Mouse (Mus musculus) gonadal fat pad, adult 2 months (tissue): ENCODE results near the gene Mrps18c. TPM values are rescaled to one million over a fixed set of nuclear protein-coding genes. Genes with fewer than 3 reads are reported as not detected.

ENCODE experiments used
- DNase-seq: peaks from one replicate; pipeline ENCODE4 v3.0.0-alpha.2; 2012; ENCODE audit warnings: low read depth
- polyA plus RNA-seq: library from polyadenylated mRNA; depleted of rRNA; stranded (reverse); fragments of >200 nt; gene quantifications from 2 replicates; pipeline ENCODE4 v1.2.3, GENCODE M21; 2012; rRNA removed

Gene Mrps18c
- 17.6 and 21.1 TPM in 2 replicates for polyA plus RNA-seq

DNA sequence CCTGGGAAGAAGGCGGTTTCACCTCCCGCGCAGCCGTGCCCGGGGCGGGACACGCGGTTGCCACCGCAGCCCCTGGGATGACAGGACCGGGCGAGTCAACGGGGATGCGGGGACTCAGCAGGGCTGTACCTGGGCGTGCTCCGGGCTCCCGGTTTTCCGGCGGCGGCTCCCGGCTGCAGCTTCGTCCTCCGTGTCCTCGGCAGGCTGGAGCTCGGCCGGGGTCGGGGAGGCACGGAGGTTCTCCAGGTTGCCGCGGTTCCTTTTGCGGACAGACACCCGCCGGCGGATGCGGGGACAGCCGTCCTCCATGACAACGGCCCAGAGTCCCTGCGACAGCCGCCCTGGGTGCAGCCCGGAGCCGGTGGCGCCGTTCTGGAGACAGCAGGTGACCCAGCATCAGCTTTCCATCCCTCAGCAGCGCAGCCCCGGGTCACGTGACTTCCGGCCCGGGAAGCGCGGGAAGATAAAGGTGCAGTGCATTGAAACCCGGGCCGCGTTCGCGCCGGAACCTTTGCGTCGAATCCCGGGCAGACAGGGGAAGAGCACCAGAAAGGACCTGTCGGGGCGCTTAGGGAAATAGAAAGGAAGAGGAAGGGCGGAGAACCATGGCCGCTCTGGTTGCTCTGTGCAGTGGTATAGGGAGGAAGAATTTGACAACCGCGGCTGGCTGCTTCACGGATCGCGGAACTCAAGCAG, at the start of gene Mrps18c, which contains the start of gene Helq:
TSS of gene Mrps18c (plus strand) at position 463 of the 696 bp plus-strand sequence.
TSS of gene Helq (minus strand) at position 434 of the 696 bp plus-strand sequence.
- DNase-seq = peak; percentile 50

DNA sequence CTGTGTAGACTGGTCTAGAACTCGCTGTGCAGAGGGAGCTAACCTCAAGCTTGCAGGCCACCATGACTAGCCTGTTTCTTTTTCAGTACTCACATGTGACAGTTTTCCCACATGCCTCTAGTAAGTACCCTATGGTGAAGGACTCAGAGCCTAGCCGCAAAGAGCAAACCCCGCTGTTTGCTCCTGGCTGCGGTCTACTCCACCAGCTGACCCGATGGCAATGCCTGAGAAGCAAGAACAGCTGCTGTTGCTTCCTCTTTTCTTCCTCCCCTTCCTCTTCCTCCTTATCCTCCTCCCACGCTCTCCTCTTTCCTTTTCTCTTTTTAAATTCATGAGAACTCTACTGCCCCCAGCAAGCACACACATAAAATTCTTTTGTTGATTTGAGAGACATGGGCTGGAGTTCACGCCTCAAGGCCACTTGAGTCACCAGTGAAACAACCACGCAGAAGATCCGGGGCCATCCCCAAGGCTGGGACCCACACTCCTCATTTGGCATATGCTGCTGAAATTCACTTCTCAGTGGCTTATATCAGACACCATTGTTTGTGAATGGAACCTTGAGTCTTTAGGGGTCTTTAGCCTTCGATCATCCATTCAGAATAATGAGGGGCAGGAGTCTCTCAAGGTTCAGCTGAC, 47.7 kb upstream of the Mrps18c start:
- DNase-seq = no peak

DNA sequence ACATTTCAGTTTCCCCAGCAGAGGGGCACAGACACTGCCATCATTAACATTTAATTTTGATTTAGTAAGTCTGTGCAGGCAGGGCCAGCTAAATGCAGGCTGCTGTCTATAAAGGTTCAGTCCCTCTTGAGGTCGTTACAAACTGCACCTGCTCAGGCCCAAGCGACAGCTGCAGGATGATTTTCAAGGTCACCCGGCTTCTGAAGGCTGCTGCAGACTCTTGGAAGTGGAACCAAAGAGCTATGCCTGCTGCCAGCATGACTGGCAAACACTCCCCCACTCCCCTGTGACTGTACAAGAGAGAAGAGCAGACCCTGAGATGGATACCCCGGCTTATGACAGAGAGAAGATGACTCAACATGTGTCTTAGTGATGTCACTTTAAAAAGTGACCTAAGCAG, 46.8 kb upstream of the Mrps18c start:
- no peak for DNase-seq

DNA sequence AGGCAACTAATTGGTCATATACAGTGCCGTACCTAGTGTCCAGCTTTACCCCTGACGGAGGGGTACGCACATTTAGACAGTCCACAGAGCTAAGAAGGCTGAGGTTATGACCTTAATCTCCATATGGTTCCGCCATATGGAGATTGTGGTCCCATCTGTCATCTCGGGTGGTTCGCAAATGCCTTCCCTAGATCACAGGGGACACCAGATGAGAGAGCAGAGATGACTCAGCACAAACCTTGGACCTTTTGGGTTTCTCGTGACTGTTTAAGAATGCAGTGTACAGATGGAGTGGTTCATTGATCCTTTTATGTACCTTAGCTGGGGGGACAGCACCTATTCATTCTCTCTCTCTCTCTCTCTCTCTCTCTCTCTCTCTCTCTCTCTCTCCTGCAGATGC, 45.0 kb upstream of the Mrps18c start:
- no peak for DNase-seq

DNA sequence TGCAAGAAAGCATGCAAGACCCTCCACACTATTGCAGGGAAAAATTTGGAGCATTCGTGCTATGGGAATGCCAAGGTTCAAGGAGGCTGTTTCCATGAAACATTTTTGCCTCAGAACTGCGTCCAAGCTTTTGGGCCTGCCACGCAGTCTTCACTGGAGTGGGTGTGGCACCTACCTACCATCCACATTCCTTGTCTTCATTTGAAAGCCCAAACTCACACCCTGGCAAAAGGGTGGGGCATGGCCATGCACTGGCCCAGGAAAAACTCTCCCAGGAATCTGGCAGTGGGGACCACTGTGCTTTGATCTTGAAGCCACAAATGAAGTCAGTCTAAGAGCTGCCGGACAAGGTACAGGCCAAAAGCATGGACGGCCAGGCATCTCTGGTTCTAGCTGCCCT, 40.3 kb upstream of the Mrps18c start:
- DNase-seq = no peak

DNA sequence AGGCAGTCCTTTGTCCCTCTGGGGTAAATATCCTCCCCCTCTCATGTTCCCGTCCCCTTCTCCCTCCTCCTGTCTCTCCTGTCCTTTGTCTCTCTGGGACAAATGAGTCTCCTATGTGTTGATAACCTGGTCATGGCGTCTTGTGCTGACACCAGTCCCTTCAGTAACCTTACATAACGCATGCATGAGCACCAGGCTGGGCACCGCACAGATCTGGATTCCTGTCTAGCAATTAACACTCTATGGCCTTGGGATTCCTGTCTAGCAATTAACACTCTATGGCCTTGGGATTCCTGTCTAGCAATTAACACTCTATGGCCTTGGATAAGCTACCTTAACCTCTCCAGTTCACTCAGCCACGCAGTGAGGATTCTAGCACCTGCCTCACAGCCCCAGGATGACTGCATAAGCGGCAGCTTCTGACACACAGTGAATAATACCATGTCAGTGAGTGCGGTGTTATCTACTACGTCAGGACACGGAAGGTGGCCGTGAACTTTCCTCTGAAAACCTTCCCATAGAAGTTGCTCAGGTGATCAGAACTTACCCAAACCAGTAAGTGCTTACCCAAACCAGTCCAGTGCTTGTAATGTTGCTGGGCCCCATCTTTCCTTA, 38.3 kb upstream of the Mrps18c start:
- no peak for DNase-seq

DNA sequence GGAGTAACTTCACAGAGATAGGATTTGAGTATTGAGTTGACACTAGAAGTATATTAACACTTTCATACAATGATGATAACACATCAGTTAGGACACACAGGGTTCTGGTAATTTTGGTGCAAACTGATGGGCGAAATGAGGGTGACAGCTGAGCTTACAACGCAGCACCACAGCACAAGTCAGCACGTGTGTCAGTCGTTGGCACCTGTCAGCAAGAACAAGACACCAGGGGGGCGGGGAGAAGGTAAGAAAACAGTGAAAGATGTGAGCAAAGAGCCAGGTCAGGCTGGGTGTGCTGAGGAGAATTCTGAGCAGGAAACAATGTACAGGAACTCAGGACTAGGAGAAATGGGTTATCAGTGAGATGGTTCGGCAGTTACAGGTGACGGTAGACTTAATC, 36.7 kb upstream of the Mrps18c start:
- no peak for DNase-seq

DNA sequence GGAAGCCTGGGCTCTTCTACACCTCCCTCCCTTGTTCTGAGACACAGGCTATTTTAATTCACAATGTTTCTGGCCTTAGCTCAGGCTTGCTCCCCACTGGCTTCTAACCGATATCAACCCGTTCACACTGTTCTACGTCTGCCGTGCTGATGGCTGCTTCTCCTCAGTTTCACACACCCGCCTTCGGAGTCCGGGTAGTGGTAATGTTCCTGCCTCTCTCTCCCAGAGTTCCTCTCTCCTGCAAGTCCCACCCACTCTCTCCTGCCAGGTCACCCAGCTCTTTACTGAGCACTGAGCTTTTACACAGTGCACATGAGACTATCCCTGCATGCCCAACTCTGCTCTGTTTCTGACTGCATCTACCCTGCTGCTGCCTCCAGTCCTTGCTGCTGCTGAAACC, 32.4 kb upstream of the Mrps18c start:
- no peak for DNase-seq

DNA sequence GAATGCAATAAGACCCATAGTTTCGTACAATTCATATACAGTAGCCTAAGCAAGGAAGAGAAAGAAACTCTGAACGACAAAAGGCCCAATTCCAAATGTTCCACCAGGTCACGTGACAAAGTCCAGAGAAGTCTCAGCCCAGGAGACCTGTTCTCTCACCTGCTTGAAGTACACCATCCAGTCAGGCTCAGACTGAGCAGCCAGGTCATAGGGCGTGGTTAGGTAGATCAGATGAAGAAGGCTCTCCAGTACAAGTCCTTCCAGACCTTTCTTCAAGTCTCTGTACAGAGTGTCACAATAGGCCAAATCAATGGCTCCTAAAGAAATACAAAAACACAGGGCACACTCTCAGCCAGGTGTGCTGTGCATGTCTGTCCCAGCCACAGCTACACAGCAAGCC, 26.9 kb upstream of the Mrps18c start:
- no peak for DNase-seq

DNA sequence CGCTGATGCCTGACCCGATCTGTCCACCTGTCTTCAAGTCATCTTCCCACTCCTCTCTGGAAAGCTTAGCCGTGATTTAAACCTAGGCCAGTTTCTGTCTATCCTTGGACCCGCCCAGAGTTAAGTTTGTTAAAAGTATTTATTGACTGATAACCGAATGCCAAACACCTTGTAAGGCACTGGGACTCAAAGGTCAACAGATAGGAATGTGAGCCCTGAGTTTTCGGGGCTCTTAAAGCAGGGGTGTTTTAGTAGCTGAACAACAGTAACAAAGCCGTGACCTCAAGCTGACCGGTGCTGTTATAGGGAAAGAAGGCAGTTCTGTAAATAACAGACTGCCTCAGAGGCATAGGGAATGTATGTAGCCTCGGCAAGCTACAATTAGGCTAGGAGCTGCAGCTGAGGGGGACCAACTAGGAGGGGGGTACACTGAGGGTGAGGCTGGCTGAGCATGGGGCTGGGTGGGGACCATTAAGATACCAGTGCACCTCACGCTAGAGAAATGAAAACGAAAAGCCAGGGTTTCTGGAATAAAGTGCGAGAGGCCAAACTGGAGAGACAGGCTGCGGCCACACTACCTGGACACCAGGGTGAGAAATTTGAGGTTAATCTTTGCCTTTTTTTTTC, 22.5 kb upstream of the Mrps18c start:
- no peak for DNase-seq

DNA sequence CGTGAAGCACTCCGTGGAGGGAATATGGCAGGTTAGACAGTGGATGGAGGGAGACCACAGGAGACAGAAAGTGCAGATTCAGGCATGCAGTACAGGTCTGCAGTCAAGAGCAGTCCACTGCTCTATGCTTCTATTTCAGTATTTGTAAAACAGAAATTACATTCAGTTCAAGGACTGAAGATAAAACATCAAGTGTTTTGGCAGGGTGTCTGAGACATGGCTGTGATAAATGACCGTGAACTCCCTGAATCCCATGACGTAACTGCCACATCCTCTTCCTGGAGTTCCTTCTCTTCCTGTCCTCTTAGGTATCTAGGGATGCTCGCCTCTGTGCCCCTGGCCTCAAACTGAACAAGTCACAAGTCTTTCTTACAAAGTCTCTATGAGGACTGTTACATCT, 21.5 kb upstream of the Mrps18c start:
- no peak for DNase-seq

DNA sequence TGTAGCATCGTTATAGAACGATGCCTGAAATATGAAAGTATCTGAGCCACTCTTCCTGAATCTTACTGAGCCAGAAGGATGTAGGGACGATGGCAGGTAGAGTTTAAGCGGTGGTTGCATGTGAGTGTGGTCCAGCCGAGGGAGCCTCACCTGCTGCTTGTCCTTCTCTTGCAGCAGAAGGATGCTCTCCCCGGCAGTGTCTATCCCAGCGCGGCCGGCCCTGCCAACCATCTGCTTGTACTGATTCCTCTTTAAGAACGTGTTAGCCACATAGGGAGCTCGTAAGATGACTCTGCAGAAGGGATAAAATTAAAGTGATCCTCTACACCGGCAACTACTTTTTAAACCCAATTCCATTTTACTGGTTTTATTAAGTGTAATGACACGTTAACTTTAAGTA, 19.4 kb upstream of the Mrps18c start:
- DNase-seq = no peak

DNA sequence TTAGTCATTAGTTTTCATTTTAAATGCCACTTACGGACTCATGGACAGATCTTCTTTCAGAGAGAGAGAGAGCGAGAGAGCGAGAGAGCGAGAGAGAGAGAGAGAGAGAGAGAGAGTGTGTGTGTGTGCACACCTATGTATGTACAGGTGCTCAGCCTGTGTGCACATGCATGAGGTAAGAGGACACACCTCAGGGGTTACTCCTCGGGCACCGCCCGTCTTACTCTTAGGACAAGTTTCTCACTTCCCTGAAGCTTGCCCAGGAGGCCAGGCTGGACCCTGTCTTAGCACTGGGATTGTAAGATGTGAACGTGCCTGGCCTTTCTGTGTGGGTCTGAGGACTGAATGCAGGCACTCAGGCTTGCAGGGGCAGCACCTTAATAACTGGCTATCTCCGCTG, 10.9 kb upstream of the Mrps18c start:
- DNase-seq = no peak

DNA sequence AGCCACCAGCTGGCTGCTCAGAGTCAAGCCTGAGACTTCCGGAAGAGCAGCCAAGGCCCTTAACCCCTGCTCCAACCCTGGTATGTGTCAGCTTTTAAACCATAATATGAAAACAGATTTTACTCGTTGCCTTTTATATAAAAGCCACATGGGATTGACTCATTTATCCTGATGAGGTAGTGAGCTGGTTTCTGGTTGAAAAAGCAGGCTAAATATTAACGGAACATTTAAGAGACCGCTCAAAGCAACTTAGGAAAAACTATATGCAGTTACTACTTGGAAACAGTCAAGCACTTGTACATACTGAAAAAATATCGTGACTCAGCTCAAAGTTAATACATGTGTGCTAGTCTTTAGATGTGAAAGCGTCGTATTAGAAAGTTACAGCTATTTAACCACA, 6.2 kb upstream of the Mrps18c start:
- no peak for DNase-seq

DNA sequence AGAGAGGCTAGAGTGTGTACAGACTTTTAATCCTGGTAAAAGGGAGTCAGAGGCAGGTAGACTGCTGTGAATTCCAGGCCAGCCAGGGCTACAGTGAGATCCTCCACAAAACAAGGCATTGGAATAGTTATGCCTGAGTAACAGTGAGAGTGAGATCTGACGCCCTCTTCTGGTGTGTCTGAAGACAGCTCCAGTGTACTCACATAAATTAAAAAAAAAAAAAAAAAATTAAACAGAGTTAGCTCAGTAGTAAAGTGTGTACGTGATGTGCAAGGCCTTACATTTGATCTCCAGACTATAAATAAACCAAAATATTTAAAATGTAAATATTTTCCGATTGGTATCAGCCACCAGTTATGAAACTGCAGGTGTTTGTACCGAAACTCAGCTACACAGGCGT, 4.3 kb upstream of the Mrps18c start:
- no peak for DNase-seq

DNA sequence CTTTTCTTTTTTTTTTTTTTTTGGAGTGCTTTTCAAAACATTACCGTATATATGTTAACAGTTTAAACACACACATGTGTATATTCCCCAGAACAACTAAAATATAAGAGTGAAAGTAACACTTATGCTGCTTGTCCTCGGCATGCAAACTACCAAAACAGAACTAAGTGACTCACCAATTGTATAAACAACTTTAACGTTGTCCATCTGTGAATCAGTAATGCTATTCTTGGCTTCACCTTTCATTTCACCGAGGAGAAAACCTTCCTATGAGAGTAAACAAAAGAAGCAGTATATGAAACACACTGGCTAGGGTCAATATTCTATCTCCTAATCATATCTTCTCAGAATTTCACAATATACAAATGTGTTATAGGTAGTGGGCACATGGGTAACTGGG, 19.9 kb downstream of the Mrps18c start:
- no peak for DNase-seq

DNA sequence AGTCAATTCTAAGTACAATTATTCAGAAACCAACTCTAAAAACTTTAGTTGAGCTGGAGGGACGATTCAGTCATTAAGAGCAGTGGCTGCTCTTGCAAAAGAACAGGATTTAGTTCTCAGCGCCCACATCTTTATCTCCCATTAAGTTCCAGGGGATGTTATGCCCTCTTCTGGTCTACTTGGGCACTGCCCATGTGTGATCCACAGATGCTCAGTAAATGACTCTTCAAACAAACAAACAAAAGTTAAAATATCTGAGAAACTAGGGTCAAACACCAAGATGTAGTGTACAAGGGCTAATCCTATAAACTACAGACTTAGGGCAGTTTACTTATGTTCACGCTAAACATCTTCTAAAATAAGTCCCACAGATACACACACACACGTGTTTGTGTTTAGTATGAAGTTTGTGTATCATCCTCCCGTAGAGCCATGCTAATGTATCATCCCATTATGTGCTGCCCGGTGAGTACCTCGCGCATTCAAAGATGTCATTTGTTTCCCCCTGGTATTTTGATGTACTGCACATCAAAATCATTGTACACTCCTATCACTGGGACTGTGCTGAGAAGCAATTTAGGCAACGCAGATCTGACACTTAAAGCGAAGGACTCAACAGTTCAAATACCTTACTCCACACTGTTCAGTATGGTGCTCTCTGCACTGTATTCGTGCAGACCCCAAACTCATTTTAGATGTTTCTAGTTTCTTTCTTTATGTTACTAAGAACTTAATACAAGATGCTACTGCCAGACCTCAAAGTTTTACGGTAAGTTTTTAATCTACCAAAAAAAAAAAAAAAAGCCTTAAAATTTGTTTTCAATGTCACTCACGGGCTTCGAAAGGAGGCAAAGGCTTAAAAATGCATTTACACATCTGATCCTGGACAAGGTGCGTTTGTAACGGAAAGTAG, 21.4 kb downstream of the Mrps18c start:
- DNase-seq = no peak

DNA sequence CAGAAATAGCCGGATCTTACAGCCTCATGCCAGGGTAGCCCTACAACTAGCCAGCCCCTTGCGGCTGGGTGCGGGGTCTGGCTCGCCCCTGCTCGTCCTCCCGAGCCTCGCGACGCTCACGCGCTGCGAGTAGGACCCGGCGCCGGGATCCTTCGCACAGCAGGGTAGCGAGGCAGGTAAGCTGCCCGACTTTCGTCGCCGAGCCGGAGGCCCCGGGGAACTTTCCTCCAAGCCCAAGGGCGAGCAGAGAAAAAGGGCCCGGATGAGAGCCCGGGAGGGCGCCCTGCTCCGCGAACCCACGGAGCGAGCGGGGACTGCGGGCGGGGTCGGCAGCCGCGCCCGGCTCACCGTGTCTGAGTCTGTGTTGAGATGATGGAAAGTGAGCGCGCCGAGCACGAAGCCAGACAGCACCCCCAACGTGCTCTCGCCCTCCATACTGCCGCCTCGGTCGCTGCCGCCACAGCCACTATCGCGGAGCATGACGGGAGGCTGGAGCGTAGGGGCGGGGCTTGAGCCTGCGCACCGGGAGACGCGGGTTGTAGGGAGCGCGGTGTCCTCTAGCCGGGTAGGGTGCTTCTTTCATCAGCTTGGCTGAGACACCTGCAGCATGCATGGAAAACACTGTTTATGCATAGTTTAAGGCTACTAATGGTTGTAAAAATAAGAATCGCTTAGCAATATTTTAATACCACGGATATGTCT, 22.2 kb downstream of the Mrps18c start, which contains the start of gene Abraxas1:
TSS of gene Abraxas1 (minus strand) at position 483 of the 702 bp plus-strand sequence.
- no peak for DNase-seq

DNA sequence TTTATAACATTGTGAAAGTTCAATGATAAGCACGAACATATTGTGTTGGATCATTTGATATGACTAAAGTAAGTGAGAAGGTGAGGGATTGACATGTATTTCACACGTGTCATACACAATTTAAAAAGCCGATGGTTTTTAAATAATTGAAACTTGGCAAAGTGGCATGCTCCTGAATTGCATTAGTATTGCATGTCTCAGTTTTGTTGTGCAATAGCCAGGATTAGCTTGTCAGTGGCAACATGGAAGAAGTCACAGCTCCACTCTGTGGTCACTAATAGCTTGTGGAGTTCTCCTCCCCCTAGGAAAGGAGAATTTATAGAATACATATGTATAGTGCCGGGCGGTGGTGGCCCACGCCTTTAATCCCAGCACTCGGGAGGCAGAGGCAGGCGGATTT, 22.9 kb downstream of the Mrps18c start:
- no peak for DNase-seq

DNA sequence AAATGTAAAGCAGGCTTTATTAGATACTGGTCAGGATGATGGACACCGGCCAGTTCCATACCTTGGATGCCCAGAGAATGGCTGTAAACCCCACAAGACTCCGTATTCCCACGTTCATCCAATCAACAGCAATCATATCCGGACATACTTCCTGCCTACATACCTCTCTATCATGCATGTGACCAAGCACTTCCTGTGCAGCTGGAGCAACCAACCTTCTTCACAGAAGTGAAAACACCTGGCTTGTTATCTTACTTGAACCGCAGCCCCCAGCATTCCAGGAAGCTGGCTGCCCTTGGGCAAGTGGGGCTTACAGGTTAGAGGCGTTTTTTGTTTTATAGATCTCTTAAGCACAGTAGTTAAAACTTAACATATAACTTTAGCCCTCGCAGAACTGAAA, 24.4 kb downstream of the Mrps18c start:
- no peak for DNase-seq

DNA sequence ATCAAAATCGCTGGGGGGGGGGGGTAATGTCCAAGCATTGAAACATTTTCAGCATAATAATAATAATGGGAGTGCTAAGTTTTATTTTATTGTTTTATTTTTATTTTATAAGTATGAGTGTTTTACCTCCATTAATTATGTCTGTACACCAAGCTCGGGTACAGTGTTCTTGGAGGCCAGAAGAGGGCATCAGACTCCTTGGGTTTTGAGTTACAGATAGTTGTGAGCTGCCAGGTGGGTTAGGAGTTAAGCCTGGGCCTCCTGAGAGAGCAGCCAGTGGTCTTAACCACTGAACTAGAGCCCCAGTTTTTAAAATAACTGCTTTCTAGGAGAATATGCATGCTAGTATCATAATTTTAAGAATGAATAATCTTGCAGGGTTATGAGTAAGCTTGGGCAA, 27.5 kb downstream of the Mrps18c start:
- DNase-seq = no peak
